Mouse (Mus musculus) neural tube, embryonic 14.5 days (tissue): Measurements from ENCODE around the gene Fbxo47. TPM values are rescaled to one million over a fixed set of nuclear protein-coding genes. Genes with fewer than 3 reads are reported as not detected.
A peak's percentile ranks its signal among the peaks of the same experiment; 100 is the strongest.

Source experiments
- ATAC-seq: fragments of 200-750 bp; cut with Nextera tagmentation; 2 replicates; pipeline ENCODE4 v1.8.0; 2017; ENCODE audit warnings: low read depth, mild to moderate bottlenecking, moderate TSS enrichment, moderate library complexity
- H3K27ac ChIP-seq: fragments of 300-500 bp; sonication (generic); 2 replicates; pipeline ENCODE4 v1.5.1; 2014; ENCODE audit warnings: low read depth, mild to moderate bottlenecking, control low read depth, low read length, moderate library complexity, mixed read lengths
- H3K27me3 ChIP-seq: fragments of 300-500 bp; sonication (generic); 2 replicates; pipeline ENCODE4 v1.6.1; 2014; ENCODE audit warnings: low read length; ENCODE audit not compliant: control insufficient read depth, insufficient read depth
- H3K36me3 ChIP-seq: fragments of 300-500 bp; sonication (generic); 2 replicates; pipeline ENCODE4 v1.6.1; 2014; ENCODE audit warnings: low read length, mixed read lengths; ENCODE audit not compliant: control insufficient read depth, insufficient read depth
- H3K4me1 ChIP-seq: fragments of 300-500 bp; sonication (generic); 2 replicates; pipeline ENCODE4 v1.6.1; 2014; ENCODE audit warnings: low read length; ENCODE audit not compliant: control insufficient read depth, insufficient read depth
- H3K4me2 ChIP-seq: fragments of 300-500 bp; sonication (generic); 2 replicates; pipeline ENCODE4 v1.6.1; 2014; ENCODE audit warnings: mild to moderate bottlenecking, low read depth, low read length, control low read depth
- H3K4me3 ChIP-seq: fragments of 300-500 bp; sonication (generic); 2 replicates; pipeline ENCODE4 v1.5.1; 2014; ENCODE audit warnings: low read depth, low read length, control low read depth, mixed read lengths
- H3K9ac ChIP-seq: fragments of 300-500 bp; sonication (generic); replicated peaks from 2 replicates; pipeline ENCODE4 v1.6.1; 2014; ENCODE audit warnings: low read depth, mild to moderate bottlenecking, control low read depth, low read length, mixed read lengths
- H3K9me3 ChIP-seq: fragments of 300-500 bp; sonication (generic); 2 replicates; pipeline ENCODE4 v1.6.1; 2016; ENCODE audit warnings: low read length; ENCODE audit not compliant: control insufficient read depth
- WGBS: fragments of 180-500 bp; shearing (Covaris S2); extraction: QIAGEN DNeasy Blood & Tissue Kit; methylation state at CpG from one replicate; pipeline ENCODE4 v1.1.7; 2014; 5-methylcytosine and 5-hydroxymethylcytosine counted together
- polyA plus RNA-seq: library from polyadenylated mRNA; unstranded; fragments of >200 nt; fragmentation: Nextera tagmentation; extraction: Ambion mirVana; gene quantifications from 2 replicates; pipeline ENCODE4 v1.2.1, GENCODE M21; 2014

Fbxo47 gene
- polyA plus RNA-seq: 0.63 and 1.5 TPM in 2 replicates

DNA sequence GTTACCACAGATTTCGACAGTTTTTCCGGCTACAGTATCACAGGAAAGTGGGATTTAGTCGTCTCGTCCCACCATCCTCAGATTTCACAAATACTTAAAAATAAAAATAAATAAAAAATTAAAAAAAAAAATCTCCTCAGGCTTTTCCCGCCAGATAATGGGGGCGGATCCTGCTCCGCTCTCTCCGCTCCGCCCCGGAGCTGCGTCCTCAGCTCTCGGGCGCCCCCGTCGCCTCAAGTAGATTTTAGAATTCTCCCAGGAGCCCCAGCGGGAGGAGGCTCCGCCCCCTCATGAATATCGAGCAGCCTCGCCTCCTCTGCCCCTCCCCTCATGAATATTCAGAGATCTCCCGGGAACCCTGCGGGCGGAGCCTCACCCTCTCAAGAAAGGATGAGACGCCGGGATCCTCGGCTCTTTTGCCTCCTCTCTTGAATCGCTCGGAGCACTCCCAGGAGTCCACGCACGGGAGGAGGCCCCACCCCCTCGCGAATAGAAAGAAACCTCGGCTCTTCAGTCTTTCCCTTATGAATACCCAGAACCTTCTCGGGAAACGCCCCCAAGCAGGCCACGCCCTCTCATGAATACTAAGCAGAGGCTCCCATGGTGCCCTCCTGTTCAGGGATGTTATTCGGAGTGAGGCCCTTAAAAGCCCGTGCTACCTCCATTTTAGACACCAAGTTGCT, at the start of gene Fbxo47:
Gene Fbxo47 (minus strand): TSS at position 237 of the 683 bp plus-strand sequence.
- Histone ChIP-seq H3K4me2 (peak within 1 kb of the TSS; percentile 53), H3K4me3 (peak within 1 kb of the TSS; percentile 58), H3K27me3 (no peaks in the 10 kb centered on the region), H3K9me3 (no peaks in the 10 kb centered on the region), H3K27ac (peak within 1 kb of the TSS; percentile 87), H3K9ac (peak within 1 kb of the TSS; percentile 41), H3K36me3 (no peaks in the 10 kb centered on the region), H3K4me1 (no peaks in the 10 kb centered on the region)
- ATAC-seq: peak; percentile 95
- under 1% methylated on average over 37 of the region's 37 CpGs for WGBS

- no peaks in the 10 kb centered on the region for H3K36me3 ChIP-seq
- ATAC-seq: no peak
- 70% methylated on average over 1 of the region's 1 CpGs for WGBS
- no peak overlapping the region for H3K4me3 ChIP-seq
- H3K9me3 ChIP-seq: no peaks in the 10 kb centered on the region
- no peak overlapping the region for H3K4me2 ChIP-seq
- no peaks in the 10 kb centered on the region for H3K4me1 ChIP-seq
- no peaks in the 10 kb centered on the region for H3K27me3 ChIP-seq
- no peak overlapping the region for H3K27ac ChIP-seq
- H3K9ac ChIP-seq: no peak overlapping the region
Measured at GRCm38 (mm10) chr11:97933553-97933952, 49.6 kb upstream of the Fbxo47 start.

- ATAC-seq: no peak
- H3K27ac ChIP-seq: no peak overlapping the region
- 83% methylated on average over 4 of the region's 4 CpGs for WGBS
- H3K27me3 ChIP-seq: no peaks in the 10 kb centered on the region
- H3K4me3 ChIP-seq: no peak overlapping the region
- H3K4me1 ChIP-seq: no peaks in the 10 kb centered on the region
- H3K36me3 ChIP-seq: no peaks in the 10 kb centered on the region
- no peak overlapping the region for H3K9ac ChIP-seq
- no peak overlapping the region for H3K4me2 ChIP-seq
- H3K9me3 ChIP-seq: no peaks in the 10 kb centered on the region
Measured at GRCm38 (mm10) chr11:97928905-97929304, 45.0 kb upstream of the Fbxo47 start.

DNA sequence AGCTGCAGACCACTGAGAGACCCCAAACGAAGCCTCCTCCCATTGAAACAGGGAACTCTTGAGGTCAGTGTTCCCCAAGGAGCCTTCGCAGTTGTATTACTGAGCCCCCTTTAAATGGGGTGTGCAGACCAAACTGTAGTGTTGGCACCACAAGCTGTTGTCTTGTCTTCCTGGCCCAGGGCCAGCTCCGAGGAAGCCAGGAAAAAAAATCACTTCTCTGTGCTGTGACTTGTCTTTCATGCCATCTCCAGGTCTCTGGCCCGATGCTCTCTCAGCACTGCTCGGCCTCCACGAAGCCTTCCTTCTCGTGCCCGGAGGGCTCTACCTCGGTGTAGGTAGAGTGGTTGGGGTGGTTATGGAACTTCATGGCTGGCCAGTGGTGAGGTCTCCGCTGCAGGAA, 40.3 kb upstream of the Fbxo47 start:
- H3K27ac ChIP-seq: no peak overlapping the region
- no peak overlapping the region for H3K4me2 ChIP-seq
- H3K9ac ChIP-seq: no peak overlapping the region
- 89% methylated on average over 10 of the region's 10 CpGs for whole genome bisulfite sequencing
- no peaks in the 10 kb centered on the region for H3K4me1 ChIP-seq
- no peak overlapping the region for H3K4me3 ChIP-seq
- no peaks in the 10 kb centered on the region for H3K36me3 ChIP-seq
- no peak for ATAC-seq
- H3K27me3 ChIP-seq: no peaks in the 10 kb centered on the region
- H3K9me3 ChIP-seq: no peaks in the 10 kb centered on the region

- no peaks in the 10 kb centered on the region for H3K27me3 ChIP-seq
- no peak overlapping the region for H3K4me3 ChIP-seq
- no peak overlapping the region for H3K27ac ChIP-seq
- H3K4me1 ChIP-seq: no peaks in the 10 kb centered on the region
- no peak for ATAC-seq
- H3K4me2 ChIP-seq: no peak overlapping the region
- H3K9me3 ChIP-seq: no peaks in the 10 kb centered on the region
- H3K9ac ChIP-seq: no peak overlapping the region
- no peaks in the 10 kb centered on the region for H3K36me3 ChIP-seq
- WGBS: 85% methylated on average over 9 of the region's 9 CpGs
Measured at GRCm38 (mm10) chr11:97923639-97924038, 39.7 kb upstream of the Fbxo47 start.

DNA sequence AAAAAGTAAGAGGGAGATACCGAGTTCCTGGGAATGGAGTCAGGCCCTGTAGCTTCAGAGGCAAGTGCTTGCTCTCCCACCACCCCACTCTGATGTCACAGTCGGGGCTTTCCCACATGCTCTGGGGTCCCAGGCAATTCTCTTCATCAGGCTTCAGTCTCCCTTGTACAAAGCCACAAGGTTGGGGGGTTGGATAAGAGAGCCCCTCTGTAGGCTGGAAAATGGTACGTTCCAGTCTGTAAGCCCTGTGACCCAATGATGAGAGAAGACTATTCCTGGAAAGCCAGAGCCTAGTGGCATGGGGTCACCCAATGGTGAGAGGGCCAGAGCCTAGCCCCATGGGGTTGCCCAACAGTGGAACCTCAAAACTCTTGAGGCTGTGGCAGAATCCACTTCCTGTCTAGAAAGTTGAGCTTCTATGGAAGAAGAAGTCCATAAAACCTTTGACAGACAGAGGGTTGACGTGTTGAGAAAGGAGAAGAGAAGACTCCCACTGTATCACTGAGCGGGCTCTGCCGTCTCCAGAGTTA, 32.1 kb upstream of the Fbxo47 start:
- H3K27me3 ChIP-seq: no peaks in the 10 kb centered on the region
- no peak overlapping the region for H3K4me2 ChIP-seq
- H3K9ac ChIP-seq: no peak overlapping the region
- H3K9me3 ChIP-seq: no peaks in the 10 kb centered on the region
- no peak overlapping the region for H3K27ac ChIP-seq
- 88% methylated on average over 6 of the region's 6 CpGs for WGBS
- H3K36me3 ChIP-seq: no peaks in the 10 kb centered on the region
- H3K4me1 ChIP-seq: no peaks in the 10 kb centered on the region
- no peak overlapping the region for H3K4me3 ChIP-seq
- ATAC-seq: no peak

- Histone ChIP-seq H3K27ac (no peak overlapping the region), H3K4me3 (no peak overlapping the region), H3K9me3 (no peaks in the 10 kb centered on the region), H3K9ac (no peak overlapping the region), H3K27me3 (no peaks in the 10 kb centered on the region), H3K36me3 (no peaks in the 10 kb centered on the region), H3K4me2 (no peak overlapping the region), H3K4me1 (no peaks in the 10 kb centered on the region)
- WGBS: 82% methylated on average over 2 of the region's 2 CpGs
- no peak for ATAC-seq
Measured at GRCm38 (mm10) chr11:97915471-97915870, 31.5 kb upstream of the Fbxo47 start.

GRCm38 (mm10) chr11:97913111-97913510, 29.2 kb upstream of the Fbxo47 start:
- Histone ChIP-seq H3K36me3 (no peaks in the 10 kb centered on the region), H3K27me3 (no peaks in the 10 kb centered on the region), H3K4me3 (no peak overlapping the region), H3K4me2 (no peak overlapping the region), H3K27ac (no peak overlapping the region), H3K9me3 (no peaks in the 10 kb centered on the region), H3K9ac (no peak overlapping the region), H3K4me1 (no peaks in the 10 kb centered on the region)
- no peak for ATAC-seq
- WGBS: 91% methylated on average over 14 of the region's 14 CpGs

GRCm38 (mm10) chr11:97908634-97909348, 24.8 kb upstream of the Fbxo47 start:
- H3K4me3 ChIP-seq: no peak overlapping the region
- no peak overlapping the region for H3K4me2 ChIP-seq
- no peaks in the 10 kb centered on the region for H3K27me3 ChIP-seq
- WGBS: 88% methylated on average over 11 of the region's 11 CpGs
- ATAC-seq: no peak
- H3K4me1 ChIP-seq: no peaks in the 10 kb centered on the region
- H3K27ac ChIP-seq: no peak overlapping the region
- no peaks in the 10 kb centered on the region for H3K36me3 ChIP-seq
- H3K9ac ChIP-seq: no peak overlapping the region
- no peaks in the 10 kb centered on the region for H3K9me3 ChIP-seq
